Mouse (Mus musculus) lung, embryonic 15.5 days (tissue): ENCODE data around the gene Shcbp1l. TPM values are rescaled to one million over a fixed set of nuclear protein-coding genes. Genes with fewer than 3 reads are reported as not detected.
"Not testable (repeated sequence)": the region's sequence is repeated elsewhere in the genome, so short reads cannot be mapped to it uniquely, and the experiment has no call there.

Experiments
- ATAC-seq: fragments of 200-750 bp; cut with Nextera tagmentation; 2 replicates; pipeline ENCODE4 v1.8.0; 2017; ENCODE audit warnings: moderate number of reproducible peaks, borderline replicate concordance; ENCODE audit not compliant: low FRiP score, low TSS enrichment; ENCODE audit errors: extremely low read depth
- H3K27ac ChIP-seq: fragments of 300-500 bp; sonication (generic); 2 replicates; pipeline ENCODE4 v1.5.1; 2015; ENCODE audit warnings: moderate library complexity, mild to moderate bottlenecking, inconsistent platforms
- H3K27me3 ChIP-seq: fragments of 300-500 bp; sonication (generic); 2 replicates; pipeline ENCODE4 v1.6.1; 2015; ENCODE audit warnings: inconsistent platforms
- H3K36me3 ChIP-seq: fragments of 300-500 bp; sonication (generic); 2 replicates; pipeline ENCODE4 v1.6.1; 2015; ENCODE audit warnings: inconsistent platforms
- H3K4me1 ChIP-seq: fragments of 300-500 bp; sonication (generic); 2 replicates; pipeline ENCODE4 v1.6.1; 2015; ENCODE audit warnings: inconsistent platforms
- H3K4me2 ChIP-seq: fragments of 300-500 bp; sonication (generic); 2 replicates; pipeline ENCODE4 v1.6.1; 2015; ENCODE audit warnings: inconsistent platforms, mild to moderate bottlenecking, moderate library complexity
- H3K4me3 ChIP-seq: fragments of 300-500 bp; sonication (generic); 2 replicates; pipeline ENCODE4 v1.5.1; 2015; ENCODE audit warnings: mild to moderate bottlenecking, inconsistent platforms
- H3K9ac ChIP-seq: fragments of 300-500 bp; sonication (generic); 2 replicates; pipeline ENCODE4 v1.6.1; 2015; ENCODE audit warnings: inconsistent platforms
- H3K9me3 ChIP-seq: fragments of 300-500 bp; sonication (generic); 2 replicates; pipeline ENCODE4 v1.6.1; 2016; ENCODE audit warnings: inconsistent platforms
- WGBS: fragments of 180-500 bp; shearing (Covaris S2); methylation state at CpG from one replicate; pipeline ENCODE4 v1.1.7; 2015; 5-methylcytosine and 5-hydroxymethylcytosine counted together
- polyA plus RNA-seq: library from polyadenylated mRNA; unstranded; fragments of >200 nt; fragmentation: Nextera tagmentation; extraction: Ambion mirVana; gene quantifications from 2 replicates; pipeline ENCODE4 v1.2.1, GENCODE M21; 2015

The Shcbp1l gene
- polyA plus RNA-seq, 1 experiment from 2014 or later, result 0.36 TPM

DNA sequence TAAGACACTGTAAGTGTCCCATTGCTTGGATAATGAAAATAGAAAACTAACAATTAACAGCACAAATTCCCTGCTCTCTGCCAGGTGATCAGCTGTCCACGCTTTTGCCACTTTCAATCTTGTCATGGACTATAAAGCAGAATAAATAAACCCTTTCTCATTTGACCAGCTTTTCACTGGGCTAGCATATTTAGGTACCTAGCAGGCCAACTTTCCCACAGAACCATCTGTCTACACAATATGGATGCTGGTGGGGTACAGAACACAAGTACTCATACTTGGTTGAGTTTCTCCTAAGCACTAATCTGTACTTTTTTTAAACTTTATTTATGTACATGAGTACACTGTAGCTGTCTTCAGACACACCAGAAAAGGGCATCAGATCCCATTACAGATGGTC, 54.3 kb downstream of the Shcbp1l start:
- ATAC-seq, result no peak
- no peaks in the 10 kb centered on the region for H3K27me3 ChIP-seq
- no peak overlapping the region for H3K4me2 ChIP-seq
- H3K9me3 ChIP-seq, result no peaks in the 10 kb centered on the region
- H3K4me1 ChIP-seq, result peaks cover 9% of the 10 kb centered on the region
- peaks cover 77% of the 10 kb centered on the region for H3K36me3 ChIP-seq
- no peak overlapping the region for H3K27ac ChIP-seq
- WGBS, result 83% methylated on average over 1 of the region's 1 CpGs
- H3K9ac ChIP-seq, result no peak overlapping the region
- H3K4me3 ChIP-seq, result no peak overlapping the region

DNA sequence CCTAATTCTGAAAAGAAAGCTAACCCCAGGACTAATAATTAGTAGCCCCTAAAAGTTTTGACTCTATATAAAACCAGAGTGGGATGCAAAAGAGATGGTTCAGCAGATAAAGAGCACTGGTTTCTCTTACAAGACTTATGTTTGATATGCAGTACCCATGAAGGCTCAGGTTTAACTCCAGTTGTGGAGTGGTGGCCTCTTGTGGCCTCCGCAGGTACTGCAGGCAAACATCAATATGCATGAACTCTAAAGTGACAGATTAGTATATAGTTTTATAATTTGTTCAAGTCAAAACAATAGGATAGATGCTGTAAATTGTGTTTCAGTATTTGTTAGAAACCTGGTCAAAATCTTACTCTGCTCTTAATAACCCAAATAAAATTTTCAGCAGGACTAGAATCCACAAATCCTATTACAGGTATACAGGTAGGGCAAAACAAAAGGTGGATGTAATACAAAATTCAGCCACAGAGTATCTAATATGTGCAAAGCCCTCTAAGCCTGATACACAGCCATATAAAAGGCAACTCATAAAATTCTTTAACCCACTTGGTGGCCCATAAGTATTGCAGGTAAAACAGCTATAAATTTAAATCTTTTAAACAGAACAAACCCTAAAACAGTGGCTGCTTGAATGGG, 55.5 kb downstream of the Shcbp1l start:
- Histone ChIP-seq H3K4me3 (no peak overlapping the region), H3K9me3 (no peaks in the 10 kb centered on the region), H3K27ac (no peak overlapping the region), H3K36me3 (peaks cover 67% of the 10 kb centered on the region), H3K4me2 (no peak overlapping the region), H3K9ac (no peak overlapping the region), H3K4me1 (peaks cover 21% of the 10 kb centered on the region), H3K27me3 (no peaks in the 10 kb centered on the region)
- no peak for ATAC-seq
- WGBS, result 41% methylated on average over 1 of the region's 1 CpGs

DNA sequence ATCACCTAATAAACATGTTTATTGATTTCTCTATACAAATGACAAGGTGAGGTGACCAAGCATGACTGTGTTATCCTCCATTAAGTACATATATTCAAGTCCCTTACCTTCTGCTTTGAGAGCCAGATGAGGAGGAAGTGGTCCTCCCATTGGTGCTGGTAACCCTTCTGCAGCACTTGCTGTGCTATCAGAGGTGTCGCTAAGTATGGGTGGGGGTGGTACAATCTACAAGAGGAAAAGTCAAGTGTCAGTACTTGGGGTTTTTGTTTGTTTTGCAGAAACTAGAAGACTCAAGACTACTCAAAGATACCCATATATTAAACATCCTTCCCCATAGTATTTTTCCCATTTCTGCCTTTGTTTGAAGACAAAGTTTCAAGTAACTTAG, 56.1 kb downstream of the Shcbp1l start:
- H3K4me1 ChIP-seq, result peaks cover 24% of the 10 kb centered on the region
- H3K36me3 ChIP-seq, result peaks cover 65% of the 10 kb centered on the region
- no peak overlapping the region for H3K9ac ChIP-seq
- H3K27me3 ChIP-seq, result no peaks in the 10 kb centered on the region
- whole genome bisulfite sequencing, result 60% methylated on average over 1 of the region's 1 CpGs
- H3K4me2 ChIP-seq, result no peak overlapping the region
- H3K9me3 ChIP-seq, result no peaks in the 10 kb centered on the region
- H3K4me3 ChIP-seq, result no peak overlapping the region
- no peak for ATAC-seq
- no peak overlapping the region for H3K27ac ChIP-seq

DNA sequence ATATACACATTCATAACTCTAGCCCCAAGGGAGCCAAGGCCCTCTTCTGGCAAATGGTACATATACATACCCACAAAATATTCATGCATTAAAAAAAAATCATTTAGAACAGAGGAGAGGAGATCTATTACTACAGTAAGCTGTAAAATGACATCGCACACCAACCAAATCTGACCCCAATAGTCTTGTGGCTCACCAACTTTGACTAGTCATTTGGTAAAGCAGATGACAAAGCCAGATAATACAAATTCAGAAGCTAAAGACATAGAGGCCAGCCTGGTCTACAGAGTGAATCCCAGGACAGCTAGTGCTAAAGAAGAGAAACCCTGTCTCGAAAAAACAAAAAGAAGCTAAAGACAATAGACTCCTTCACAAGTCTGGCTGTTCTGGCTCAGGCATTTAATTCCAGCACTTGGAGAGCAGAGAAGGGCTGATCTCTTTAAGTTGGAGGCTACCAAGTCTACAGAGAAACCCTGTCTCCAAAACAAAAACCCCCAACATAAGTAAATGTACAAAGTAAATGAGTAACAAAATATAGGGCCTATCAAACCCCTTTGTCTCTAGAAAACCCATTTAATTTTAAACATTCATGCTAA, 60.3 kb downstream of the Shcbp1l start:
- H3K4me2 ChIP-seq, result peak overlapping the region; percentile 77
- no peak for ATAC-seq
- peaks cover 27% of the 10 kb centered on the region for H3K4me1 ChIP-seq
- no peak overlapping the region for H3K27ac ChIP-seq
- H3K36me3 ChIP-seq, result peaks cover 23% of the 10 kb centered on the region
- H3K4me3 ChIP-seq, result peak overlapping the region; percentile 78
- H3K9ac ChIP-seq, result 0 out of 2 replicates have a peak overlapping the region, but pooled peaks have one; percentile 19
- no peaks in the 10 kb centered on the region for H3K27me3 ChIP-seq
- no peaks in the 10 kb centered on the region for H3K9me3 ChIP-seq
- 48% methylated on average over 2 of the region's 2 CpGs for WGBS

DNA sequence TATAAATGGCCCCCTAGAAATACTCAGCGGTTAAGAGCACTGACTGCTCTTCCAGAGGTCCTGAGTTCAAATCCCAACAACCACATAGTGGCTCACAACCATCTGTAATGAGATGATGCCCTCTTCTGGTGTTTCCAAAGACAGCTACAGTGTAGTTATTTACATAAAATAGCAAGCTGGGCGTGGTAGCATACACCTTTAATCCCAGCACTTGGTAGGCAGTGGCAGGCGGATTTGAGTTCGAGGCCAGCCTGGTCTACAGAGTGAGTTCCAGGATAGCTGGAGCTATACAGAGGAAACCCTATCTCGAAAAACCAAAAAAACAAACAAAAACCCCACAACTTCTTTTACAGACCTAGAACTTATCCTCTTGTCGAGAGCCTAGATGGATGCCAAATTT, 61.2 kb downstream of the Shcbp1l start:
- H3K4me1 ChIP-seq, result peaks cover 27% of the 10 kb centered on the region
- H3K4me2 ChIP-seq, result peak overlapping the region; percentile 77
- H3K4me3 ChIP-seq, result peak overlapping the region; percentile 78
- H3K27me3 ChIP-seq, ATAC-seq, H3K9me3 ChIP-seq, H3K27ac ChIP-seq: not testable (repeated sequence)
- H3K9ac ChIP-seq, result peak overlapping the region; percentile 91
- WGBS, result 5% methylated on average over 6 of the region's 6 CpGs
- peaks cover 14% of the 10 kb centered on the region for H3K36me3 ChIP-seq

DNA sequence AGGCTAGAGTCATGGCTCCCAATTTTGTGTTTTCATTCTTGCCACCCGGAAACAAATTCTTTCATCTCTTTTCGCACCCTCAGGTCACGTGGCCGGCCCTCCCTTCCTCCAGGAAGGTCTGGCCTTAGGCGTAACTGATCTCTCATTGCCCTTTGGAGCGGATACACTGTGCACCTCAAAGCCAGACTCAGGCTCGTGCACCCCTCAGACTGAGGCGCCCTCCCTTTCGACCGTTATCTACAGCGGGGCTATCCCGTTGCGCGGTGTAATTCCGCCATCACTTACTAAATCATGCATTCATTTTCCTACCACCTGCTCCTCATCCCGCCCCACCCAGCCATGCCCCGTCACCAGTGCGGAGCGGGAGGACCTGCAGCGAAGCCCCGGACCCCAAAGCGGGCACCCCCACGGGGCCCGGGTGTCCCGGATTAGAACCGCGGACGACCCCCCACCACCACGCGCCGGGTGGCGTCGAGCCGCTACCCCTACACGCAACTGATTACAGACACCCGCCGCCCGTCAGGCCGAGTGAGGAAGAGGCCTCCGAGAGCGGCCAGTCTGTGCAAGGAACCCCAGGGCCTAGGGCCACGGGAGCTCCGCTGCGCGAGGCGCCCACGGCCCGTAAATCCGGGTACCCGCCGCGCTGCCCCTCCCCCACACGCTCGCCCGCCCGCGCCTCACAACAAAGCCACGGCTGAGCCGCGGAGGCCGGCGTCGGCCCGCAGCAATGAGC, 62.0 kb downstream of the Shcbp1l start:
- peak overlapping the region; percentile 77 for H3K4me2 ChIP-seq
- under 1% methylated on average over 64 of the region's 64 CpGs for WGBS
- no peaks in the 10 kb centered on the region for H3K9me3 ChIP-seq
- no peaks in the 10 kb centered on the region for H3K27me3 ChIP-seq
- peak; percentile 70 for ATAC-seq
- H3K27ac ChIP-seq, result peak overlapping the region; percentile 89
- H3K4me3 ChIP-seq, result peak overlapping the region; percentile 78
- H3K4me1 ChIP-seq, result peaks cover 27% of the 10 kb centered on the region
- peaks cover 8% of the 10 kb centered on the region for H3K36me3 ChIP-seq
- H3K9ac ChIP-seq, result peak overlapping the region; percentile 91

DNA sequence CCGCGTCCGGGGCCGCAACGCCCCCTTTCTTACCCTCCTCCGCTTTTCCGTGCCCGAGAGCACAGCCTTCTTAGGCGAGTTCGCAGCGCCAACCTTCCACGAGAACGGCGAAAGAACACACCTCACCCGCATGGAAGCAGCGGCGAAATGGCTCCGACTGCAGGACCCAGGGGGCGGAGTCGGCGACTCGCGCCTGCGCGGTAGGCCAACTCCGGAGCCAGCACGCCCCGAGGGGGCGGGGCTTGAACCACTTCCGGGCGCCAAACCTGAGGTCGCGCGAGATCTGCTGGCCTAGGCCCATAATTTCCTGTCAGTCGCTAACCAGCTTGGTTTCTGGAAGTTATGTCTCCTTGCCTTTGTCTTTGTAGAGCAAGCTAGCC, 62.5 kb downstream of the Shcbp1l start, which contains the start of gene Dhx9:
Gene Dhx9, minus strand, starts transcription at position 161 of the 380 bp plus-strand sequence.
- H3K4me2 ChIP-seq, result peak within 1 kb of the TSS; percentile 77
- H3K36me3 ChIP-seq, result peaks cover 2% of the 10 kb centered on the region
- WGBS, result under 1% methylated on average over 35 of the region's 35 CpGs
- H3K27ac ChIP-seq, result peak within 1 kb of the TSS; percentile 89
- H3K9ac ChIP-seq, result peak within 1 kb of the TSS; percentile 91
- peaks cover 27% of the 10 kb centered on the region for H3K4me1 ChIP-seq
- H3K27me3 ChIP-seq, result no peaks in the 10 kb centered on the region
- H3K9me3 ChIP-seq, result no peaks in the 10 kb centered on the region
- ATAC-seq, result peak; percentile 92
- peak within 1 kb of the TSS; percentile 78 for H3K4me3 ChIP-seq

DNA sequence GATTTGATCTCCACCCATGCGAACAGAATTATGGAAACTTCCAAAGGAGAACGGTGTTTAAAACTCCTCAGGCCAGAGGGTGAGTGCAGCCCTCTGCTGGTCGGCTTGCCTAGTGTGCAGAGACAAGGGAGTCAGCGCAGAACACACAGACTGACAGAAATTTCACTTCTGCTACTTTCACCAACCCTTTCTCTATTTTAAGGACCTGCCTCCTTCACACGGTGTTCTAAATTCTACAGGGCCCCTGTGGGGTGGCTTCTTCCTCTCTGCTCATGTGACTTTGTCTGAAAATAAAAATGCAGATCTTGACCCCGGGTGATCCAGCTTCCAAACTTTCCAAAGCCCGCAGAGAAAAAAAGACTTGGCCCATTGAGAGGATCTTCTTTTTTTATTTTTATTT, 64.2 kb downstream of the Shcbp1l start:
- H3K36me3 ChIP-seq, result no peaks in the 10 kb centered on the region
- H3K27ac ChIP-seq, result no peak overlapping the region
- no peak overlapping the region for H3K4me2 ChIP-seq
- no peaks in the 10 kb centered on the region for H3K9me3 ChIP-seq
- no peak for ATAC-seq
- no peak overlapping the region for H3K9ac ChIP-seq
- no peaks in the 10 kb centered on the region for H3K27me3 ChIP-seq
- H3K4me1 ChIP-seq, result peaks cover 20% of the 10 kb centered on the region
- WGBS, result 48% methylated on average over 7 of the region's 7 CpGs
- no peak overlapping the region for H3K4me3 ChIP-seq

DNA sequence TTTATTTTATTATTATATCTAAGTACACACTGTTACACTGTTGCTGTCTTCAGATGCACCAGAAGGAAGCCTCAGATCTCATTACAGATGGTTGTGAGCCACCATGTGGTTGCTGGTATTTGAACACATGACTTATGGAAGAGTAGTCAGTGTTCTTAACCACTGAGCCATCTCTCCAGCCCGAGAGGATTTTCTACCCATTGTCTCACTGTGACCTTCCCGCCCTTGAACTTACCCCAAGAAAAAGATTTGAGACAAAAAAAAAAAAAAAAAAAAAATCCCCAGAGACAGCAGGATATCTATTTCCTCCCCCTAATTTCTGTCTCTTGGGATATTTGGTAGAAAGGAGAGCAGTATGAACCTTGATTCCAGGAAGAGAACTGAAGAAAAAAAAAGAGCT, 64.6 kb downstream of the Shcbp1l start:
- WGBS, result 64% methylated on average over 2 of the region's 2 CpGs
- no peak overlapping the region for H3K9ac ChIP-seq
- no peak for ATAC-seq

DNA sequence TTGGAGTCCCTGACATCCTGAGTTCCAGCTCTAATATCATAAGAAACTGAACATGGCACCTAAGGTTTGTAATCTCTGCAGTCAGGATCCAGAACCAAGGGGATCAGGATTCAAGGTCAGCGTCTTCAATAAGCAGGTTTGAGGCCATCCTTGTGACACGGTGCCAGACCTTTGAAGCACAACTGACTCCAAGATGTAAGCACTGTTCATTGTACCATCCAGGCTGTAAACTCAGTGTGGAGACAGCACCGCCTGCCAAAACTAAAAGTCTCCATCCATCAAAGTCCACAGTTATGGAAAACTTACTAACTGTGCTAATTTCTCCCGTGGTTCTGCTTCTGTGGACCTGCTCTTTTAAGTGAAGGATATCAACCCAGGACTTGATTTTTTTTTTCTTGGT, 65.0 kb downstream of the Shcbp1l start:
- H3K4me1 ChIP-seq, result peaks cover 12% of the 10 kb centered on the region
- WGBS, result 80% methylated on average over 4 of the region's 4 CpGs

More for the DNA sequence above, 64.6 kb downstream of the Shcbp1l start:
- no peaks in the 10 kb centered on the region for H3K9me3 ChIP-seq
- no peak overlapping the region for H3K4me2 ChIP-seq
- H3K4me3 ChIP-seq, result no peak overlapping the region
- H3K36me3 ChIP-seq, result no peaks in the 10 kb centered on the region
- peaks cover 16% of the 10 kb centered on the region for H3K4me1 ChIP-seq
- no peak overlapping the region for H3K27ac ChIP-seq
- H3K27me3 ChIP-seq, result no peaks in the 10 kb centered on the region

DNA sequence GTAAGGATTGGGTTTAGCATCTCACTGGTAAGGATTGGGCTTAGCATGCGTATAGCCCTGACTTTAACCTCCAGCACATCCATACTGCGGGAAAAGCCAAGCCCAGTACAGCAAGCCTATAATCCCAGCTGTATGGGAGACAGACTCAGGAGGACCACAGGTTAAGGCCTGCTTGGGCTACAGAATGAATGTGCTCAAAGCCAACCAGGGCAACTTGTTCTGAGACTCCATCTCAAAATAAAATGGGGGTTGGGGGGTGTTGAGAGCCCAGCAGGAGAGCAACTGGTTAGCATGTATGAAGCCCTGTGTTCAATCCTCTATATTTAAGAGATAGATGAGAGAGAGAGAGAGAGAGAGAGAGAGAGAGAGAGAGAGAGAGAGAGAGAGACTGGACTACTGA, 66.4 kb downstream of the Shcbp1l start:
- H3K9ac ChIP-seq, result no peak overlapping the region
- H3K27me3 ChIP-seq, result no peaks in the 10 kb centered on the region
- peaks cover under 1% of the 10 kb centered on the region; the same call in 1 of the 2 replicates for H3K4me1 ChIP-seq
- WGBS, result 77% methylated on average over 2 of the region's 2 CpGs
- H3K4me3 ChIP-seq, result no peak overlapping the region
- H3K36me3 ChIP-seq, result no peaks in the 10 kb centered on the region
- no peak overlapping the region for H3K4me2 ChIP-seq
- no peaks in the 10 kb centered on the region for H3K9me3 ChIP-seq
- H3K27ac ChIP-seq, result no peak overlapping the region
- ATAC-seq, result no peak

More for the DNA sequence above, 65.0 kb downstream of the Shcbp1l start:
- ATAC-seq, result no peak
- H3K9ac ChIP-seq, result no peak overlapping the region
- H3K4me3 ChIP-seq, result no peak overlapping the region
- no peaks in the 10 kb centered on the region for H3K36me3 ChIP-seq
- H3K4me2 ChIP-seq, result no peak overlapping the region
- no peak overlapping the region for H3K27ac ChIP-seq
- no peaks in the 10 kb centered on the region for H3K27me3 ChIP-seq
- H3K9me3 ChIP-seq, result no peaks in the 10 kb centered on the region

DNA sequence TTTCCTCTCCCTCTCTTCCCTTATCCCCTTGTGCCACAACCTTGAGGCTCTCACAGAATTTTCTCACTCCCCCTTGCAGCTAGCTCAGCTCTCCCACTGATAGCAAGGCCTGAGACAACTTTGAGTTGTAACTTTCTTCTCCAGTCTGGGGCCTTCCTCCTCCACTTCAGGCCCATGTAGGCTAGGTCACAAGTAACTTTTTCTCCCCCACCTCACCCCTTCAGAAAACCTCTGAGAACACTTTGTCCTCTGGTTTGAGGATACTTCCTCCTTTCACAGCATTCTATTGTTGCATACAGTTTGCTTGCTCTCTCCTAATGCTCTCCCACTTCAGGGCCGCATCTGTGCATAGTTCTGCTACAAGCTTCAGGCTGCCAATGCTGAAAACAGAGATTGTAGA, 66.9 kb downstream of the Shcbp1l start:
- no peaks in the 10 kb centered on the region for H3K27me3 ChIP-seq
- no peaks in the 10 kb centered on the region for H3K9me3 ChIP-seq
- no peaks in the 10 kb centered on the region for H3K4me1 ChIP-seq
- 96% methylated on average over 1 of the region's 1 CpGs for WGBS
- H3K9ac ChIP-seq, result no peak overlapping the region
- no peaks in the 10 kb centered on the region for H3K36me3 ChIP-seq
- no peak overlapping the region for H3K27ac ChIP-seq
- no peak overlapping the region for H3K4me3 ChIP-seq
- no peak for ATAC-seq
- H3K4me2 ChIP-seq, result no peak overlapping the region
